Mouse (Mus musculus) heart, adult 2 months (tissue): ENCODE measurements around the gene Inpp5b.

Experiments used
- CTCF ChIP-seq: fragments of 200-600 bp; IDR thresholded peaks from 2 replicates; pipeline ENCODE4 v1.8.1; 2022; ENCODE audit warnings: antibody characterized with exemption, mild to moderate bottlenecking, moderate library complexity
- POLR2A ChIP-seq: fragments of 200-500 bp; IDR thresholded peaks from 2 replicates; pipeline ENCODE4 v1.6.1; 2011; ENCODE audit warnings: mild to moderate bottlenecking, low read depth, low read length, control low read depth; ENCODE audit not compliant: insufficient read depth

GRCm38 (mm10) chr4:124838035-124838700, 96.5 kb downstream of the Inpp5b start:
- TF ChIP-seq CTCF, result no peak
- no peak for TF ChIP-seq POLR2A
